Mouse (Mus musculus) megakaryocyte, adult 5-6 weeks (primary cell): ENCODE results near the gene Litaf. TPM values are rescaled to one million over a fixed set of nuclear protein-coding genes. Genes with fewer than 3 reads are reported as not detected.

Experiments used
- ATAC-seq: 2 replicates; pipeline ENCODE4 v1.8.0; 2016; ENCODE audit warnings: mild to moderate bottlenecking, inconsistent platforms; ENCODE audit not compliant: poor library complexity, severe bottlenecking
- total RNA-seq, 2 experiments: library from RNA; stranded (forward) in 1 of 2; stranded (reverse) in 1 of 2; fragments of 153-499, 151-499 nt in 1 of 2; fragments of 221-1000, 200-1000 nt in 1 of 2; gene quantifications; 2 replicates each; pipeline versions ENCODE4 v1.2.3 to v1.2.4; 2015 to 2017

The Litaf gene
- total RNA-seq, 2 experiments from 2014 or later = 88.0 to 108 TPM

DNA sequence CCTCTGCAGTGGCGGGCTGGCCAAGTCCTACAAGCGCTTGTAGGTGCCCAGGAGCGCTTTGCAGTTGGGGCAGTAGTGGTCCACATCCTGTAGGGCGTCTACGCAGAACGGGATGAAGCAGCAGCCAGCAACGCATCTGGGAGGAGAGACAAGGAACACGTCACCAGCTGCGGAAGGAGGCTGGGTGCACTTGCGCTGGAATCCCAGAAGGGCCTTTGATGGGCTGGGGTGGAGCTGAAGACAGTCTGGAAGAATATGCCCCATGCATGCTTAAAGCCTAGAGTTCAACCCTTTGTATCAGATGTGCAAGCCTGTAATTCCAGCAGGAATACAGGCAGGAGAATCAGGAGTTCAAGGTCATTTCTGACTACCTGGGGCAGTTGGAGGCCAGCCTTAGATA is 105.0 kb downstream of the Litaf start:
- ATAC-seq = no peak

DNA sequence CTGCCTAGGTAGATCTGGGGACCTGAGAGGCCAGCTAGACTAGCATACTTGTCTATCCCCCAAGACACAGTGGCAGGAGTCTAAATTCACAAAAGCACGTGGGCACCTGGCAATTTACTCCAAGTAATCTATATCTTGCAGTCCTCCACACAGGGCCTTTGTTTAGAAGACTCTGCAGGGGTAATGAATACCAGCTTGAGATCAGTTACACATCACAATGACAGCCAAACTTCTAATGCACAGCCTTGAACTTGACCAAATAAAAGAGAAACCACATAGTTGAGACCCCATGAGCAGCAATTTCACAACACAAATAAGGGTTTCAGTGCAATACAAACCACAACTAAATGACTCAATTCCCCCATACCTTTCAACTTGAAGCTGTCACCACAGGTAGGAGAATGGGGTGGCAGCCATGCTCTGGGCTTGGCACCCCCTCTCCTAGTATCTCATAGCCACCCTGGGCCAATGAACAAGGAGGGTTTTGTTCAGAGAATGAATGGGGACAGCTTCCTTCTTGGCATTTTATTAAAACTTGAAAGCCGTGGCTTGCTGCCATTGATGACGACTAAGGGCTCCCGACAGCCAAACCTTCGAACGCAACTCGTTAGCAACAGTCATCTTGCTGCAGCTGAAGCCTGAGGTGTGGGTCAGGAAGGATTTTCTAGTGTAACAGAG is 107.1 kb downstream of the Litaf start:
- ATAC-seq = no peak

DNA sequence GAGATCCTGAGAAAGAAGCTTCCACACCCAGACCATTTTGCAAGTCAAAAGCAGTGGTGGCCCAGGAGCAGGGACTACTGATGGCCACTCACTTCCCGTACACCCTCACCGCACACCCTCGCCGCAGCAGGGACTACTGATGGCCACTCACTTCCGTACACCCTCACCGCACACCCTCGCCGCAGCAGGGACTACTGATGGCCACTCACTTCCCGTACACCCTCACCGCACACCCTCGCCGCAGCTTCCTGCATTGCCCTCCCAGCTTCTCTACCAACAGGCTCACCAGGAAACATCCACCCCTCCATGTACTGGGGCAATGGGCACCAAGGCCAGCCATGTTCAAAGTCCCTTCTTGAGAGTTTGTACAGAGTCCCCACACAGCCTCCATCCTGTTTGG is 107.7 kb downstream of the Litaf start:
- peak; percentile 96 for ATAC-seq

DNA sequence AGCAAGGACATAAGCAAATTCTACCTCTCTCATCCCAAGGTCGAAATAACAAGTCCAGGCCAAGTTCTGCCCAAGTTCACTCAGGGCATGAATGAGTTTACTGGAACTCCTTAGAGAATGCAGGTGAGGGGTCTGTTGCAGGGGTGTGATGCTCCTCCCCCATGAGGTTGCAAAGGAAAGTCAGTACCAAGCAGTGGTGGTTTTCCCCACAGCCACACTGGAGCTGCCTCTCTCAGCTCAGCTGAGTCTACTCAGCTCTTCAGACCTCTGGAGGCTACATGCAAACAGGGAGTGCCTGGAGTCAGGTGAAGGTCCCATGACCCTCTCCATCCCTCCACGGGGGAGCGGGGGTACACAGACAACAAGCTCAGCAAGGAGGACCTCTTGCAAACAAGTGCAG is 108.2 kb downstream of the Litaf start:
- no peak for ATAC-seq

DNA sequence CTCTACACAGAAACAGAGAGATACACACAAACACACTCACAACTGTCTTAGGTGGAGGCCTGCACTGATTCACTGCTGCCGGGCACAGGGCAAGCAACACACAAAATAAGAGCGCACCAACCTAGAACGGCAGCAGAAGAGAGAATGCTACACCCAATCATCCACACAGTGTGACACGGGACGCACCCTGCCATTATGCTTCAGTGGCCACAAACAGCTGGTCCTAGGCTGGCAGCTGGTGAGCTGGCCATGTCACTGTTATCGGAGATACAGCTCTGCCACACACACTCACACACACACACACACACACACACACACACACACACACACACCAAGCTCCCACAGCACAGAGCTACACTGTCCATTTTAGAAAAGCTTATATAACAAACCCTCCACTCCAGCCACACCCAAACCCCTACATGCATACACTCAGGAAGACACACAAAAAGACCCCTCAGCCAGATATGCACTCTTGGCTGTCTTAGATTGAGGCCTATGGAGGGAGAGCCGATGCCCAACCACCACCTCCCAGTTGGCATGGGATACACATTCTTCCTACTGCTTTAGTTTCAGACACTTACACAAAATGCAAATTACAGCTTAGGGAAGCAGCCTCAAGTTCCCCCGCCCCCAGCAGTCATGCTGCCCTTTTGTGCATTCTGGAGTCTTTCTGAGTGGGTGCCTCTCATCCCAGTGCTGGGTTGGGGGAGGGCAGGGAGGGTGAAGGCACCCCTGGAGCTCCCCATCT is 108.8 kb downstream of the Litaf start:
- no peak for ATAC-seq

DNA sequence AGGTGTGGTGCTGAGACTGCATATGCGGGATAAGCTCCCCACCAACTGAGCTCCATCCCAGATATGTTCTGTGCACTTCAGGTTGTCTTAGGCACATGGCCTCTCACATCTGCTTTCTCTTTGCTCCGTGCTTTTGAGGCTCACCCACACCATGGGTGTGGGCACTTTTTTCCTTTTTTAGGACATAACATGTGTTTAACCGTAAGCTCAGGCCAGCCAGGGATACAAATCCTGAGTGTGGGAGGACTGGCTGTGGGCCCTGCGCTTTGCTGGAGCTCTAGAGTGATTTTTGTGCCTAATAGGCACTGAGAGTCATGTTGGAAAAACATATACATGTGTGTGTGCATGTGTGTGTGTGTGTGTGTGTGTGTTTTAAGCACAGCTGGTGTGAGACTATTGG is 110.9 kb downstream of the Litaf start:
- ATAC-seq = no peak

DNA sequence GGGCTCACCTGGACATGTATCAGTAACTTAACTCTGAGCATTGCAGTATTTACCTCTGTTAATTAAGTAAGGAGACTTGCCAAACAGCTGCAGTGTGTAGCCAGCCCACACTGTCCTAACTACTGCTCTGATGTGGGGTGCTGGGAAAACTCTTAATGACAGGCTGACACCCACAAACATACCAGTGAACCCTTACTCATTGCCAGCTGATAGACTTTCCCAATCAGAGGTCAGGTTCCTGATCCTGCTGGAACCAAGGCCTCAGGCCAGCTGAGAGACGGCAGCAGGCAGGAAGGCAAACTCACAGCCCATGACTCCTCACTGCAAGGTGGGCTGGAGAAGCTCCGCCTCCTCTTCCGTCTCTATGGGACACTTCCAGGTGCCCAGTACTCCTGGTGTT is 113.1 kb downstream of the Litaf start:
- no peak for ATAC-seq

DNA sequence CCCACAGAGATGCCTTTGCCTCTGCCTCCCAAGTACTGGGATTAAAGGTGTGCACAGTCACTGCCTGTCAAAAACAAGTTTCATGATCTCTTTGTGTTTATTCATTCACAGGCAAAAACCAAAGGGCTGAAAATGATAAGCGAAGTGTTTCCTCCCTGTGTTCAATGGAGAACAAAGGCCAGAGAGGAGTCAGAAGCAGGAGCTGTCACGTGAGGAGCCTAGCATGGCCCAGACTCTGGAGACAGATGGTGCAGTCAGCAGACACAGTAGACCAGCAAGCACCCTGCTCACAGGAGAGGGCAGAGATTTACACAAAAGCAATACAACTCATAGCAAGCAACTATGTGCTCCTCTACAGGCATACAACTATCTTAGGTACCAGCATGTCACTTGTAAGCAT is 113.9 kb downstream of the Litaf start:
- no peak for ATAC-seq

DNA sequence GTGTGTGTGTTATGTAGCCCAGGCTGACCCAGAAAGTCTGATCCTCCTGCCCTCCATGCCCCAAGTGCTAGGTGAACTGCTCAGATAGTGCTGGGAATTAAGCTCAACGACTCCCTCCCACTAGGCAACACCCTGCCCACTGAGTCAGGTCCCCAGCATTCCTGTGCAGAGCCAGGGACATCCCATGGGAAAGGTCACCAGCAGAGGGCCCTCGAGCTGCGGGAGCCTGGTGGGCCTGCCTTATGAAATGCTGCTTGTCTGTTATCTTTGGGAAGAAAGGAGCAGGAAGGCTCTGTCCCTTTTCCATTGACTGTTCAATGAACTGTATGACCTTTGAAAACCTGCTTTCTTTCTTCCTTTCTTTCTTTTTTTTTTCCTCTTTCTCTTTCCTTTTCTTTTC is 114.4 kb downstream of the Litaf start:
- no peak for ATAC-seq

DNA sequence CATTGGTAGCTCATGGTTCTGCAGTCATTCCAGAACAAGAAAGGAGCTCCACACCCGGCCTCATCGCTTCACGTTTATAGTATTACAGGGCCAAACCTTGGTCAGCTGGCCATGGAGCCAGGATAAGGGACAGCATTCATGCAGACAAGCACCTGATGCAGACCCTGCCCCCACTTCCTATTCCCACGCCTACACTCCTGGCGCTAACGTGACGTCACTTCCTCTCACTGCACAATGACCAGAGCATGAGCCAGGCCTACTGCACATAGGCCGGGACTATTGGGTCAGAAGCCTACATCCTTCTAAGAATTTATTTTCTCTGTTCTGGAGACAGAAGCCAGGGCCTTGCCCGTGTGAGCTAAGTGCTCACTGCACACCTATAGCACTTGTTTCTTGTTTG is 115.4 kb downstream of the Litaf start:
- peak; percentile 79 for ATAC-seq

DNA sequence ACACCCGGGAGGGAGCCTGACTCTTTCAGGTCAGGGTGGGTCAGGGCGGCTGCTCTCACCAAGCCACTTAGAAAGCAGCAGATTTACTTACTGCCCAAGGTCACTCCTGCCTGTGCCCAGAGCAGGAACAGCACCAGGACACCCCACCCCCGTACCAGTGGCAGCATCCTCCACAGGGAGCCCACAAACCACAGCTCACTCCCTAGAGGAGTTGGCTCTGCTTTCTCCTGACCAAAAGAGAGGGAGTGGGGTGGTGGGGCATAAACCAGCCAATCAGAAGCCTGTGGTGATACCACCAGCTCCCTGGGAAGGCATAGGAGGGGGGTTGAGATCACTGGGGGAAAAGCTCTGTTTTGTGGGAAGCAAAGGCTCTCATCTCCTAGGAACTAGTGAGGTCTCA is 118.2 kb downstream of the Litaf start:
- ATAC-seq = no peak

DNA sequence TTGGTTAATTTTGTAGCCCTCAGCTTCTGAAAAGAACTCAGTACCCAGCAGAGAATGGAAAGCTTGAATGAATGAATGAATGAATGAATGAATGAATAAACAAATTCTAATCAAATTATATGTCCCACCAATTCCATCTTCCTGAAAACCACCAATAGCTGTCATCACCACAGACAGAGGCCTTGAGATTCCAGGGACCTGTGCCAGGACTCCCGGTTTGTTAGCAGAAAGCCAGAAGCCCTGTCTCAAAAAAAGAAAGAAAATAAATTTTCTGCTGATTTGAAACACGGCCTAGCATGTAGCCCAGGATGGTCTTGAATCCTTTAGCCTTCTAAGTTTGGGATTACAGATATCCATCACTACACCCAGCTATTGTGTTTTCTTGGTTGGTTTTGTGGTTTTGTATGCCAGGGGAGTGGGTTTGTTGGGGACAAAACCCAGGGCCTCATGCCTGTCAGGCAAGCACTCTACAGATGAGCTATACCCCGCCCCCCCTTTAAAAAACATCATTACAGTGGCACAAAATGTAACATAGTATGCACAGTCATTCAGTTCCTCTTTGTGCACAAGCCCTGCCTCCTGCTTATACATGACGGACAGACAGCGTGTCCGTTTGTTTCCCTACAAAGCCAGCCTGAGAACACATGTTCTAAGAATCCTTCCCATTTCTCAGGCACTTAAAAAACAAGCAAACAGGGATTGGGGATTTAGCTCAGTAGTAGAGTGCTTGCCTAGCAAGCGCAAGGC is 120.4 kb downstream of the Litaf start:
- peak; percentile 96 for ATAC-seq

DNA sequence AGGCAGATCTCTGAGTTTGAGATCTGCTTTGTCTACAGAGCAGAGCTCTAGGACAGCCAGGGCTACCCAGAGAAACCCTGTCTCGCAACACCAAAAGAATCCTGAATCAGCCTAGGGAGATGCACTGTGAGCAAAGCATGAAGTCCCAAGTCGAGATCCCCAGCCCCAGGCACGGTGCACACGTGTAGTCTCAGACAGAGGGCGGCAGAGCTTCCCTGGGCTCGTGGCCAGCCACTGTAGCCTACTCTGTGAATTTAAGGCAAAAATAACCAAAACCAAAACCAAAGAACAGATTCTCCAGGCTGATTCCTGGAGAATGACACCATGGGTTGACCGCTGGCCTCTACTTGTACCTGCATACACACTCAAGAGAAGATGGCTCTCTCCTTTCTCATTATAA is 121.4 kb downstream of the Litaf start:
- ATAC-seq = no peak

DNA sequence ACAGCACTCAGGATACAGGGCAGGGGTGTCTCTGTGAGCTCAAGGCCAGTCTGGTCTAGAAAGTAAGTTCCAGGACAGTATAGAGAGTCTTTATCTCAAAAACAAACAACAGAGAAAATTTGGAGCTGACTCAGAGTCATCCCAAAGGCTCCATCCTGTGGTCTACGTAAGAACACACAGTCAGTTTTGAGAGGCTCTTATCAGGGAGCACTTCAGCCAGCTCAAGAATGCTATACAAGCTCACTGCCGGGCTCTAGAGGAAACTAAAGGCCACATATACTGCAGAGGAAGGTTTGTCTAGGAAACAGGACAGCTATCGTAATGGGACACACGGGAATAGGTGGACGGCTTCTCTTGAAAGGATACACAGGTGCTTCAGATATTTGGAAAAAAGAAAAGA is 122.7 kb downstream of the Litaf start:
- no peak for ATAC-seq

DNA sequence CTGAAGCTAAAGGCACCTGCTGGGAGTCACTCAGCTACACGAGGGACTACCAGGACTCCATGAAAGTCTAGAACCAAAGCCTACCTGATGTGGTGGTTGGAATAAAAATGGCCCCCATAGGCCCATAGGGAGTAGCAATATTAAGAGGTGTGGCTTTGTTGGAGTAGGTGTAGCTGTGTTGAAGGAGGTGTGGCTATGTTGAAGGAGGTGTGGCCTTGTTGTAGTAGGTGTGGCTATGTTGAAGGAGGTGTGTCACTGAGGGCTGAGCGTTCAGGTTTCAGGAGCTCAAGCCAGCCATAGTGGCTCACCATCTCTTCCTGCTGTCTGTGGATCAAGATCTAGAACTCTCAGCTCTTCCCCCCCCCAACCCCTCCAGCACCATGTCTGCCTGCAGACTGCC is 125.3 kb downstream of the Litaf start:
- ATAC-seq = no peak

DNA sequence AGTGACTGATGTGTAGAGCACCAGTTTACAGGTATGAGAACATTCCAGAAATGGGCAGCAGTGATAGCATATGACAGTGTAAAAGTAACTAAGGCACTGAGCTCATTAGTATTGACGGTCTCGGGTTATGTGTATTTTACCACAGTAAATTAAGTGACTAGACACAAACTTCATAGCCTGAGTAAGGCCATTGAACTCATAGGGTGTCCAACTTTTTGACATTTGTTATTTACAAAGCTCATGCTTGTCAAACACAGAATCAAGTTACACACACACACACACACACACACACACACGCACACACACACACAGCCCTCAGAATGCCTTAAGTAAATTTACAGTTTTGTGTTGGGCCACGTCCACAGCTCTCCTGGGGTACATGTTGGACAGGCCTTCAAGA is 126.0 kb downstream of the Litaf start:
- ATAC-seq = no peak

DNA sequence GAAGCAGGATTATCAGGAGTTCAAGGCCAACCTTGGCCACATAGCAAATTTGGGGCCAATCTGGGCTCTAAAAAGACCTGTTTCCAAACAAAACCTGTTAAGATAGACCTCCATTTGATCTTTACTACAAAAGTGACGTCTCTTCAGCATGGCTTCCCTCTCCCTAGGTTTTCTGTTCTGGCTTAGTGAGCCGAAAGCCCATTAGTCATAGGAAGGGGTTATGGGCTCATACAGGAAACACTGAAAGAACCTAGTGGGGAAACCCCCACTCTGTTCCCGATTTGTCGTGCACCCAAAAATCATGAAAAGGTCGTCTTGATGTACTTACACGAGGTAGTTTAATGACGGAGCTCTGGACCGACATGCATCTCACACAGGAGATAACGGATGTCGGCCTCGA is 128.5 kb downstream of the Litaf start:
- peak; percentile 85 for ATAC-seq

DNA sequence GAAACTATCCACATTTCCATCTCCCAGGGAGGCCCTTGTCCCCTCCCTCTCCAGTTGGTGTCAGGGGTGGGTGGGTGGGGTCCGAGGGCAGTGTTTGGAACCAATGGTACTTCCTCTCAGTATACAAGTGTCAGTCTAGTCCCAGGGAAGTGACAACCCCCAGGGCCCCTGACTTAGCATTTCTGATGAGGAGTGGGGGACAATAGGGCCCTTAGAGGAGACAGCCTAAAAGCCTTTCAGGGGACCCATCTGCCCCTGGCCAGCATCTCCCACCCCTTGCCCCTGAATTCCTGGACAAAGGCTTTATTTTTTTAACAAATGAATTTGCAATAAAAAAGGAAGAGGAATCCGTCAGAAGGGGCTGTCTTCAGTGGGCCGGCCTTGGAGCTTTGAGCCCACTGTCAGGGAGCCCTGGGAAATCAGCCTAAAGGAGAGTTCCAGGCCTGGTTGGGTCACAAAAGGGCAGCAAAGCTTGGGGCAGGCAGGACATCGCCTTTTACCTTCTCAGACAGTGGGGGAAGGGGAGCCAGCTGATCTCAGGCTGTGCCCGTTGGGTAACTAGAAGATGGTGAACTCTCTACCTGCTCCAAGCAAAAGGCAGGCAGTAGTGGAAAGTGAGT is 129.1 kb downstream of the Litaf start:
- peak; percentile 44; the same call in 1 of the 2 replicates for ATAC-seq

DNA sequence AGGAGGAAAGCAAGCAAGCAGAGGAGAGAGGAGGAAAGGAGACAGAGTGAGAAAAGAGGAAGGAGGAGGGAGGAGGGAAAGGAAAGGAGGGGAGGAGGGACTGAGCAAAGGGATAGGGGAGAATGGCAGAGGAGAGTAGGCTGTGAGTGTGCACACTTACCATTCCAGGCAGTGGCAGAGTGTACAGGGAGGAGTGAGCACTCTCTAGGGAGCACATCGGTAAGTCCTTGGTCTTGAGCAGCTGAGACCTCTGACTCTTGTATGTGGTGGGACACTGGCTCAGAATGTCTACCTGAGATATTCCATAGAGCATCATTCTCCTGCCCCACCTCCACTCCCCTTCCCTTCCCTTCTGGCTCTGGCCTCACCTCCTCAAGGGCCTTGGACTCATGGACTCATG is 131.9 kb downstream of the Litaf start:
- no peak for ATAC-seq

DNA sequence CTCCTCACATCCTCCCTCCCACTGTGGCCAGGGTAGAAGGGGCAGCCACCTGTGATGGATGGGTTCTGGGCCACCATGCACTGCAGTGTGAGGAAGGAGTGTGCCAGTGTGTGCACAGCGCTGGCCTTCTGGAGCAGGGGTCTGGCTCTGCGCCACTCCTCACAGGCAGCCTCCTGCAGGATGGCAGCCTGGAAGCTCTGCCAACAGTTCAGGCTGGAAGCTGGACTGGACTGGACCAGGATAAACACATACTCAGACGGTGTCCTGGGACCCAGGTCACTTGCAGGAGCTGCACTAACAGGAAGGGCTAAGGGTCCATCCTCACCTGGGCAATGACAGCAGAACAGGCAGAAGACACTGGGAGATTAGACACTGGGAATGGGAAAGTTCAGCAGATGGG is 132.6 kb downstream of the Litaf start:
- ATAC-seq = no peak

DNA sequence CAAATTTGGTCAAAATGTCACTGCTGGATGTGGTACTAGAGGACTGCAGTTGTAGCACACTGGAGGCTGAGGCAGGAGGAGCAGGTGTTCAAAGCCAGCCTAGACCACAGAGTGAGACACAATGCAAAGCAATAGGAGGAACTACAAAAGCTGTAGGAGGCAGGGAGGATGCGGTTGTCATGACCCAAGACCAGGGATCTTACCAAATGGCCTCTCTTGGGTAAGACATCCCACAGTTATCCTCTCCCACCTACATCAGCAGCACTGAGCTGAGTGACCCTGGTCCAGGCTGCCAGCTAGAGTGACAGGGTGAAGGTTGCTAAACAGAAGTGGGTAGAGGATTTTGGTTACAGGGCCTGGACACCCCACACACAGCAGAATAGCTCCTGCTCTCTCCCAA is 138.9 kb downstream of the Litaf start:
- peak; percentile 97 for ATAC-seq
